Mouse (Mus musculus): ENCODE measurements around the gene Lelp1.

The Lelp1 gene

GRCm38 (mm10) chr3:92142644-92143043, at the start of gene Lelp1:
Gene Lelp1 (minus strand): TSS chr3:92142744.
- DNase-seq: no peak

- DNase-seq: no peak
These were observed 34.3 kb upstream of the Lelp1 start for GRCm38 (mm10) chr3:92176880-92177279.

- no peak for DNase-seq
These were observed 27.3 kb upstream of the Lelp1 start for GRCm38 (mm10) chr3:92169847-92170246.

GRCm38 (mm10) chr3:92153322-92153721, 10.8 kb upstream of the Lelp1 start:
- peak; percentile 63 for DNase-seq

GRCm38 (mm10) chr3:92150631-92151277, 8.2 kb upstream of the Lelp1 start:
- DNase-seq: peak; percentile 75

- DNase-seq: no peak
These were observed 5.4 kb upstream of the Lelp1 start for GRCm38 (mm10) chr3:92147913-92148312.

GRCm38 (mm10) chr3:92147420-92147819, 4.9 kb upstream of the Lelp1 start:
- no peak for DNase-seq

- DNase-seq: no peak
These were observed 18.7 kb downstream of the Lelp1 start, which contains the start of gene Prr9 for GRCm38 (mm10) chr3:92123847-92124246. Gene Prr9 (minus strand): TSS chr3:92123947.

GRCm38 (mm10) chr3:92120902-92121301, 21.6 kb downstream of the Lelp1 start:
- DNase-seq: no peak

GRCm38 (mm10) chr3:92117930-92118329, 24.6 kb downstream of the Lelp1 start:
- peak; percentile 35 for DNase-seq

GRCm38 (mm10) chr3:92111526-92111925, 31.0 kb downstream of the Lelp1 start:
- DNase-seq: no peak

- DNase-seq: peak; percentile 56
These were observed 31.8 kb downstream of the Lelp1 start for GRCm38 (mm10) chr3:92110790-92111189.

GRCm38 (mm10) chr3:92106582-92106981, 36.0 kb downstream of the Lelp1 start:
- peak; percentile 44 for DNase-seq

All from retina, postnatal 1 day (tissue).